Mouse (Mus musculus) limb, embryonic 11.5 days (tissue): ENCODE data around the gene Glt8d2. TPM values are rescaled to one million over a fixed set of nuclear protein-coding genes. Genes with fewer than 3 reads are reported as not detected.

ENCODE experiments used
- ATAC-seq: fragments of 200-750 bp; cut with Nextera tagmentation; 2 replicates; pipeline ENCODE4 v1.8.0; 2017; ENCODE audit warnings: low read depth; ENCODE audit not compliant: insufficient number of reproducible peaks, low FRiP score, low TSS enrichment
- DNase-seq: peaks from one replicate; pipeline ENCODE4 v3.0.0-alpha.2; 2015; ENCODE audit warnings: low spot score
- H3K27ac ChIP-seq: fragments of 300-500 bp; sonication (generic); replicated peaks from 2 replicates; pipeline ENCODE4 v1.5.1; 2014; ENCODE audit warnings: low read depth, mild to moderate bottlenecking, low read length
- H3K27me3 ChIP-seq: fragments of 300-500 bp; sonication (generic); 2 replicates; pipeline ENCODE4 v1.6.1; 2014; ENCODE audit warnings: mild to moderate bottlenecking, low read length, mixed read lengths; ENCODE audit not compliant: control insufficient read depth, insufficient read depth
- H3K36me3 ChIP-seq: fragments of 300-500 bp; sonication (generic); 2 replicates; pipeline ENCODE4 v1.6.1; 2014; ENCODE audit warnings: mild to moderate bottlenecking, low read length, moderate library complexity, mixed read lengths; ENCODE audit not compliant: control insufficient read depth, insufficient read depth
- H3K4me1 ChIP-seq: fragments of 300-500 bp; sonication (generic); 2 replicates; pipeline ENCODE4 v1.6.1; 2014; ENCODE audit warnings: low read length, mixed read lengths; ENCODE audit not compliant: control insufficient read depth, insufficient read depth
- H3K4me2 ChIP-seq: fragments of 300-500 bp; sonication (generic); 2 replicates; pipeline ENCODE4 v1.6.1; 2014; ENCODE audit warnings: low read depth, mild to moderate bottlenecking, moderate library complexity; ENCODE audit not compliant: severe bottlenecking
- H3K4me3 ChIP-seq: fragments of 300-500 bp; sonication (generic); 2 replicates; pipeline ENCODE4 v1.5.1; 2014; ENCODE audit warnings: low read depth, low read length
- H3K9ac ChIP-seq: fragments of 300-500 bp; sonication (generic); 2 replicates; pipeline ENCODE4 v1.6.1; 2014; ENCODE audit warnings: mild to moderate bottlenecking, low read length
- H3K9me3 ChIP-seq: fragments of 300-500 bp; sonication (generic); 2 replicates; pipeline ENCODE4 v1.6.1; 2016; ENCODE audit warnings: low read length; ENCODE audit not compliant: control insufficient read depth
- WGBS: fragments of 180-500 bp; shearing (Covaris S2); extraction: QIAGEN DNeasy Blood & Tissue Kit; methylation state at CpG from one replicate; pipeline ENCODE4 v1.1.7; 2014; 5-methylcytosine and 5-hydroxymethylcytosine counted together
- polyA plus RNA-seq: library from polyadenylated mRNA; unstranded; fragments of >200 nt; fragmentation: Nextera tagmentation; extraction: Ambion mirVana; gene quantifications from 2 replicates; pipeline ENCODE4 v1.2.1, GENCODE M21; 2014

The Glt8d2 gene
- polyA plus RNA-seq, 1 experiment from 2014 or later, result 6.2 TPM

GRCm38 (mm10) chr10:82622671-82623552 lies 67.5 kb downstream of the Glt8d2 start, which contains the start of gene 1190007I07Rik:
TSS of gene 1190007I07Rik (minus strand) at chr10:82623228.
- WGBS, result under 1% methylated on average over 58 of the region's 61 CpGs
- H3K4me3 ChIP-seq, result peak within 1 kb of the TSS; percentile 63
- H3K27ac ChIP-seq, result peak within 1 kb of the TSS; percentile 65; the same call in 1 of the 2 replicates
- peak; percentile 90 for ATAC-seq
- peak; percentile 96 for DNase-seq
- no peaks in the 10 kb centered on the region for H3K27me3 ChIP-seq
- H3K9ac ChIP-seq, result peak within 1 kb of the TSS; percentile 76
- peak within 1 kb of the TSS; percentile 59 for H3K4me2 ChIP-seq
- H3K36me3 ChIP-seq, result no peaks in the 10 kb centered on the region
- H3K4me1 ChIP-seq, result no peaks in the 10 kb centered on the region
- H3K9me3 ChIP-seq, result no peaks in the 10 kb centered on the region

DNA sequence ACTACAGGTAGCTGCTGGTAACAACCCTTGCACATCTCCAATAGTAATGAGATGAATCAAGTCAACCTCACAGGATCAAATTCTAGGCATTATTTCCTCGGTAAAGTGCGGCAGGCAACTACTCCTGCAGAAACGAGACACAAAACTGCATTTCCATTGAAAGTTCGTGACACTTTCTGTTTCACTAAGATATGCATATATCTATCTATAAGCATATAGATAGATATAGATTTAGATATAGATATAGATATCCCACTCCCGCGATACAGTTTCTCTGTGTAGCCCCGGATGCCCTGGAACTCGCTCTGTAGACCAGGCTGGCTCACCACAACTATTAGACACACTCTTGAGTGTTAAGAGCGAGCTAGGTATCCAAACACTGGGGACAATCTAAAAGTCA lies 68.2 kb downstream of the Glt8d2 start:
- DNase-seq (peak; percentile 33), ATAC-seq (no peak)
- WGBS, result 30% methylated on average over 9 of the region's 9 CpGs
- peak overlapping the region; percentile 63 for H3K4me3 ChIP-seq
- no peaks in the 10 kb centered on the region for H3K9me3 ChIP-seq
- H3K4me1 ChIP-seq, result no peaks in the 10 kb centered on the region
- peak overlapping the region; percentile 76 for H3K9ac ChIP-seq
- H3K27me3 ChIP-seq, result no peaks in the 10 kb centered on the region
- H3K4me2 ChIP-seq, result peak overlapping the region; percentile 59
- no peaks in the 10 kb centered on the region for H3K36me3 ChIP-seq
- no peak overlapping the region for H3K27ac ChIP-seq

Other genes starting within 250 kb of the Glt8d2 start
- not detected in 2 replicates for gene Gm1553, start 198.0 kb downstream of the Glt8d2 start, polyA plus RNA-seq
- gene 1190007I07Rik, start 67.4 kb downstream of the Glt8d2 start, polyA plus RNA-seq, result 44.3 and 49.0 TPM in 2 replicates
- 250 and 262 TPM in 2 replicates for gene Tdg, start 60.8 kb downstream of the Glt8d2 start, polyA plus RNA-seq
- 32.2 and 33.6 TPM in 2 replicates for gene Hcfc2, start 5.5 kb upstream of the Glt8d2 start, polyA plus RNA-seq
- 74.4 and 84.4 TPM in 2 replicates for gene Nfyb, start 73.5 kb upstream of the Glt8d2 start, polyA plus RNA-seq
- 170 and 176 TPM in 2 replicates for gene Txnrd1, start 143.3 kb upstream of the Glt8d2 start, polyA plus RNA-seq
- gene Eid3, start 176.0 kb upstream of the Glt8d2 start, polyA plus RNA-seq, result 0.52 and 0.62 TPM in 2 replicates